Mouse (Mus musculus) thymus, adult 2 months (tissue): ENCODE measurements around the gene Rplp2. TPM values are rescaled to one million over a fixed set of nuclear protein-coding genes. Genes with fewer than 3 reads are reported as not detected.

Experiments
- DNase-seq: peaks from one replicate; pipeline ENCODE4 v3.0.0; 2021
- H3K27ac ChIP-seq: fragments of 200-500 bp; 2 replicates; pipeline ENCODE4 v1.5.1; 2012; ENCODE audit warnings: low read length, control low read depth; ENCODE audit not compliant: control insufficient read depth, insufficient read depth
- H3K27me3 ChIP-seq: fragments of 200-500 bp; 2 replicates; pipeline ENCODE4 v1.6.1; 2012; ENCODE audit warnings: mild to moderate bottlenecking, low read length, moderate library complexity, mixed read lengths; ENCODE audit not compliant: control insufficient read depth, insufficient read depth
- H3K36me3 ChIP-seq: fragments of 200-500 bp; 2 replicates; pipeline ENCODE4 v1.6.1; 2012; ENCODE audit warnings: mild to moderate bottlenecking, low read length, moderate library complexity; ENCODE audit not compliant: control insufficient read depth, insufficient read depth
- H3K4me1 ChIP-seq: fragments of 200-500 bp; replicated peaks from 2 replicates; pipeline ENCODE4 v1.6.1; 2012; ENCODE audit warnings: low read length; ENCODE audit not compliant: control insufficient read depth, insufficient read depth
- H3K4me3 ChIP-seq: fragments of 200-500 bp; 2 replicates; pipeline ENCODE4 v1.5.1; 2012; ENCODE audit warnings: mild to moderate bottlenecking, low read length, control low read depth, moderate library complexity; ENCODE audit not compliant: control insufficient read depth, insufficient read depth
- CTCF ChIP-seq: fragments of 200-500 bp; IDR thresholded peaks from 2 replicates; pipeline ENCODE4 v1.5.1; 2012; ENCODE audit warnings: mild to moderate bottlenecking, control low read depth, low read length, moderate library complexity, borderline replicate concordance; ENCODE audit not compliant: control insufficient read depth, poor library complexity, insufficient read depth; ENCODE audit errors: extremely low read depth
- POLR2A ChIP-seq: fragments of 200-500 bp; IDR thresholded peaks from 2 replicates; pipeline ENCODE4 v1.6.1; 2012; ENCODE audit warnings: mild to moderate bottlenecking, low read length, control low read depth, moderate library complexity; ENCODE audit not compliant: control insufficient read depth, poor library complexity, insufficient read depth; ENCODE audit errors: extremely low read depth
- WGBS: fragments of 180-500 bp; shearing (Covaris S2); methylation state at CpG from one replicate; pipeline ENCODE4 v1.1.7; 2018; 5-methylcytosine and 5-hydroxymethylcytosine counted together
- polyA plus RNA-seq: library from polyadenylated mRNA; depleted of rRNA; stranded (reverse); fragments of >200 nt; gene quantifications from 2 replicates; pipeline ENCODE4 v1.2.3, GENCODE M21; 2012

Gene Rplp2
- polyA plus RNA-seq, 1 experiment: 750 TPM

DNA sequence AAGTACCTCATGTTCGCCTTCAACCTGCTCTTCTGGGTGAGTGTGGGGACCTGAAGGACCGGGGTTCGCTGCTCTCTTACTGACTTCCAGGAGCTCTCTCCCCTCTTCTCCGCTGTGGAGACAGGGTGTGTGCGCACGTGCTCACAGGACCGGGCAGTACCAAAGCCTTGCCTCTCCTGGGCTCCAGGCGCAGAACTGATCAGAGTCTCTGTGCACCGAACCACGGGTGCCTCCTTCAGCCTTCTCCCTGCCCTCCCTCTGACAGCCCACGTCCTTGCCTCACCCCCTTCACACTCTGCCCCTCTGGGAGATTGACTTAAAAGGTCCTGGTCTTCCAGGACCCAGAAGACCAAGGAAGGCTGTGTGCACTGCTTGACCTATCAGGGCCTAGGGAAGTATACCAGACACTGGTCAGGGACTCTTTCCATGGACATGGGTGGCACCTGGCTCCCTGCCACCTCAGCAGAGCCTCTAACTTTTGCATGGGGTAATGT is 35.4 kb downstream of the Rplp2 start:
- no peak for DNase-seq
- no peak overlapping the region for H3K27ac ChIP-seq
- H3K4me3 ChIP-seq: no peak overlapping the region
- H3K27me3 ChIP-seq: peaks cover 11% of the 10 kb centered on the region; the same call in 1 of the 2 replicates
- 71% methylated on average over 11 of the region's 11 CpGs for WGBS
- H3K4me1 ChIP-seq: peaks cover 26% of the 10 kb centered on the region
- H3K36me3 ChIP-seq: no peaks in the 10 kb centered on the region
- TF ChIP-seq POLR2A (no peak), CTCF (no peak)

DNA sequence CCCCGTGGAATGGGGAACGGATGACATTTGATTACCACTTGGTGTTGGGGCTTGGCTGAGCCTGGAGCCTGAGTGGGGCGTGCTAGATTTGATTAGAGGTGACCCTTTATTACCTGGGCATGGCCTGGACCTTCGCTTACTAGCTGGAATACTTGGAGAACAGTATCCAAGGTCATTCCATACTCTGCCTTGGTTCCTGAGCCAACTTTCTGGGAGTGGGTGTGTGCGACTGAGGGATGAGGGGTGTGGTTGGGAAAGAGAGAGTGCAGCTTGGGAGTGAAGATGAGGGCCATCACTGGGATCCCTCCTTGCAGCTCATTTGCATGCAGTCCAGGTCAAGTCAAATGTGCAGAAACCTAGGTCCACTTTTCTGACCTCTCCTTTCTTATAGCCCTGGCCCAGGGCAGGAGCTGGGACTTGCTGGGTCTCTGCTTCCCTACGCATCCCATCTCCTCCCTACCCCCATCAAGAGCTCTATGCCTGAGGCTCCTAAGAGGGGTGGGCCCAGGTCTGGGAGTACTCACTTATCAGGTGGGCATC is 36.0 kb downstream of the Rplp2 start:
- no peak overlapping the region for H3K4me3 ChIP-seq
- 95% methylated on average over 6 of the region's 6 CpGs for WGBS
- peaks cover 21% of the 10 kb centered on the region for H3K4me1 ChIP-seq
- no peak for TF ChIP-seq POLR2A
- no peak for TF ChIP-seq CTCF
- no peaks in the 10 kb centered on the region for H3K36me3 ChIP-seq
- DNase-seq: no peak
- no peak overlapping the region for H3K27ac ChIP-seq
- H3K27me3 ChIP-seq: peaks cover 11% of the 10 kb centered on the region; the same call in 1 of the 2 replicates

DNA sequence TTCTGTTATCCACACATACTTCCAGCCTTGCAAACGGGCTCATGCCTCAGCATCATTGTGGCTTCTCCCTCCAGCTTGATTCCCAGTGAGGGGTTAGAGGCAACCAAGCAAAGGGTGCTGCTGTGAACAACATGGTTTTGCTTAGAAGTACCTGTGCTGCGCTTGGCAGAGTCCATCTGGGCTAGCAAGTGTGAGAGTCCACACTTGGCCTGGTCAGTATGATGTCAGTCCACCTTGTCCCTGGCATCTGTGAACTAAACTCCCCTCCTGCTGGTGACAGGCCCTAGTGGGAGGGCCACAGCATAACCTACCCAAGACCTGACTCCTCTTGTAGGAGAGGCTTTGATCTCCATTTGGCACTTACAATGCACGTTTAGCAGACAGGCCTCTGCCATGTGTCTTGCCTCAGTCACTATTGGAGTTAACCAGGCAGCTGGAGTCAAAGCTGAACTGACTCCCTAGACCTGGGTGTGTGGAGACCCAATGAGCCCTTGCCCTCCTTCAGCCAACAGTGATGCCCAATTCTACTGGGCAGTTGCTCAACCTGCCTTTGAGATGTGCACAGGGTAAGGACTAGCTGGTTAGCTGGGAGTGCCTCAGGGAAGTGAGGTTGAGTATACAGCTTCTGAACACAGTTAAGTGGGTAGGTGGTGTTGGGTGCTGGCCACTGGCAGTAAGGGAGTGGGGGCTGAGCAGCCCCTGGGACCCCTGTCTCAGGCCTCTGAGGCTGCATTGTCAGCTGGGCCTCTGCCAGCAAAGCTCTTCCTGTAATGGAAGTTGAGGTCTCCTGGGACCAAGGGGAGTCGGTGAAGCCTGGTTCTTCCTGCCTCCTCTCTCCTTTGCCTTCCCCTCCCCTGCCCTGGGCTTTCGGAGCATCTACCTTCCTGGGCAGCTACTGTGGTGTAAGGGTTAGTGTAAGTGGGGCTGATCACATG is 37.3 kb downstream of the Rplp2 start:
- no peaks in the 10 kb centered on the region for H3K36me3 ChIP-seq
- 83% methylated on average over 5 of the region's 5 CpGs for WGBS
- DNase-seq: no peak
- peaks cover 11% of the 10 kb centered on the region; the same call in 1 of the 2 replicates for H3K27me3 ChIP-seq
- peaks cover 17% of the 10 kb centered on the region for H3K4me1 ChIP-seq
- no peak for TF ChIP-seq CTCF
- H3K27ac ChIP-seq: no peak overlapping the region
- H3K4me3 ChIP-seq: no peak overlapping the region

DNA sequence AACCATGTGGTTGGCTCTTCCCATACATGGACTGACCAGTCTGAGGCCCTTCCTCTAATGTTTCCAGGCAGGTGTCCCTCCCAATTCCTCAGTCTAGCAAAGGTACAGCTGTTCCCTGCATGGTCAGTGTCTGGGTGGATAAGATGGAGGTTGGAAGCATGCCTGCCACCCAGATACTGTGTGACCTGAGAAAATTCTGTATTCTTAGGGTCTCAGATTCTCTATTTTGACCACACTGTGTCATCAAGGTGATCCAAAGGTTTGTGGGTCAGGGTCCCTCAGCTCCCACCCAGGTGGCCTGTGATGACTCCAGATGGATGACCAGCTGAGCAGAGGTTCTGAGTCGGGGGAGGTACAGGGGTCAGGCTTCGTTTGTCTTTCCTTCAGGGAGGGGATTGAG is 38.0 kb downstream of the Rplp2 start:
- 94% methylated on average over 2 of the region's 2 CpGs for WGBS
- TF ChIP-seq CTCF: no peak
- no peak for TF ChIP-seq POLR2A
- Histone ChIP-seq H3K4me3 (no peak overlapping the region), H3K27me3 (peaks cover 11% of the 10 kb centered on the region; the same call in 1 of the 2 replicates), H3K27ac (no peak overlapping the region), H3K36me3 (no peaks in the 10 kb centered on the region), H3K4me1 (peaks cover 17% of the 10 kb centered on the region)
- no peak for DNase-seq

DNA sequence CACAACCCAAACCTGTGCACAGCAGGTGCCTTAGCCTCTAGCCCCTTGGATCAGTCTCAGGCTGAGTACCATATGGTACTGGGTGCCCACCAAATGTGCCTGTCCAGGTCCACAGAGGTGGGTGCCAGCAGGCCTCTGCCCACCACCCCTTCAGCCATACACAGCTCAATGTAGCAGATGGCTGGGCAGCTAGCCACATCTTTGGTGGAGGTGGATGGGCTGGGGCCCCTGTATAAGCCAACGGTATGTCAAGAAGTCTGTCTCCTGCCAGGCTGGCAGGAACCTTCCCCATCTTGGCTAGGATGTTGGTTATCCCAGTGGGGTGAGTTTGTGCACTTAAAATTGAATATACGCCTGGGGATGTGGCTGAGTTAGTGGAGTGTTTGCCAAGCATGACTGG is 38.4 kb downstream of the Rplp2 start:
- TF ChIP-seq CTCF: no peak
- no peak for TF ChIP-seq POLR2A

DNA sequence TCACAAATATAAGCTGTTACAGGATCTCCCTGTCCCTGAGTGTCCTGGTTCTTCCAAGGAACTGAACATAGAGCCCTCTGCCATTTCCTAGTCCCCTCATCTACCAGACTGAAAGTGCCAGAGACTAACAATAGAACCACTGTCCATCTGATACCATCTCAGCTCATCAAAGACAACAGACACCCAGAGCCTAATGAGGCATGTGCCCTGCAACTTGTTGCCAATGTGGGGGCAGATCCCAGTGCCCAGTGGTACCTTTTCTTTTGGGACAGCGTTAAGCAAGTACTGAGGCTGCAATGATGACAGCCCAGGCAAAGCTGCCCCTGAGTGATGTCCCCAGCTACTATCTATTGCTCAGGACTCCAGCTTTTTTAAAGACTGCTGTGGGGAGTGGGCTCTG is 39.1 kb downstream of the Rplp2 start:
- H3K36me3 ChIP-seq: no peaks in the 10 kb centered on the region
- peaks cover 11% of the 10 kb centered on the region; the same call in 1 of the 2 replicates for H3K27me3 ChIP-seq
- WGBS: 95% methylated on average over 1 of the region's 1 CpGs
- H3K4me1 ChIP-seq: peaks cover 13% of the 10 kb centered on the region
- H3K4me3 ChIP-seq: no peak overlapping the region
- H3K27ac ChIP-seq: no peak overlapping the region
- no peak for DNase-seq
- no peak for TF ChIP-seq CTCF
- TF ChIP-seq POLR2A: no peak

More for the DNA sequence above, 38.4 kb downstream of the Rplp2 start:
- Histone ChIP-seq H3K27ac (no peak overlapping the region), H3K4me3 (no peak overlapping the region), H3K36me3 (no peaks in the 10 kb centered on the region), H3K27me3 (peaks cover 11% of the 10 kb centered on the region; the same call in 1 of the 2 replicates), H3K4me1 (peaks cover 17% of the 10 kb centered on the region)
- WGBS: 97% methylated on average over 2 of the region's 2 CpGs
- no peak for DNase-seq
